Mouse (Mus musculus): ENCODE results near the gene Apob.

Apob gene

GRCm38 (mm10) chr12:8038081-8038730 is 60.8 kb downstream of the Apob start:
- in situ Hi-C loops (cut with MboI, MseI): no loop called here

- in situ Hi-C loops (cut with MboI, MseI): no loop called here
Measured at GRCm38 (mm10) chr12:8042626-8043394, 65.4 kb downstream of the Apob start.

DNA sequence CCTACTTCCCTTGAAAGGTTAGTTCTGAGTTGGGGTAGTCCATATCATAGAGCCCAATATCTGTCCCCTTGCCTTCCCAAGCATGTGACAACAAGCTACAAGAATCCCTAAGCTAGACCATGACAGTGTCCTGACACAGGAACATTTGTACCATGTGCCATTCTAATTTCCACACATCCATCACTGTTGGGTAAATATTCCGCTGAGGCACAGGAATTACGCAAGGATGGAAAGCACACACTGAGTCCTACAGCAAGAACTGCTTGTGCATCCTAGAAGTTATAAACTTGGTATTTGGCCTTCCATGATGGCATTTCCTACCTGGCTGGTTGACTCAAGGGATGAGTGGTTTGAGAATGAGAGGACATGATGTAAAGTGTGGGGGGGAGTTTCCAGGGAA is 69.6 kb downstream of the Apob start:
- in situ Hi-C loops (cut with MboI, MseI): no loop called here

DNA sequence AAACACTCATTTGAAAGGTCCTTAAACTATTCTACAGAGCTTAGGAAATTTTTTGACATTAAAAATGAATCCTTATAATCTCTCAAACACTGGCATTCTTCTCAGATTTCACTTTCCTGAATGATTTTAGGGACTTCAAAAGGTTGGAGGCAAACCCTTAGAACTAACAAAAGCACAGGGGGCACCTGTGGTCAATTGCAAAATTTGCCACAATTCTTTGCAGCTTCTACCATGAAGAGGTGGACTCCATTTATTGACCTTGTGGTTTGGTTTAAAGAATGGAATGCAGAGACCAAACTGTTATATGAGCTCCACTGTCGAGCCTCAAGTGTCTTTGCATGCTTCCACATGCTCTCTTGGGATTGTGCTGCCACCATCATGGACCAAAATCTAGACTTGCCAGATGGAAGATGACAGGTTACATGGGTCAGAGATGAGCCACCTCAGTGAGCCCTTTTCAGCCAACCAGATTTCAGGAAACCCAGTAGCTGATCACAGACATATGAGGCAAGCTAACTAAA is 70.4 kb downstream of the Apob start:
- in situ Hi-C loops (cut with MboI, MseI): no loop called here

GRCm38 (mm10) chr12:8056001-8056640 is 78.7 kb downstream of the Apob start:
- in situ Hi-C loops (cut with MboI, MseI): loop anchor here (5.0 to 25.0 kb wide), 2 partner anchors 246 to 481 kb away; partner anchors contain the start of gene Gdf7

DNA sequence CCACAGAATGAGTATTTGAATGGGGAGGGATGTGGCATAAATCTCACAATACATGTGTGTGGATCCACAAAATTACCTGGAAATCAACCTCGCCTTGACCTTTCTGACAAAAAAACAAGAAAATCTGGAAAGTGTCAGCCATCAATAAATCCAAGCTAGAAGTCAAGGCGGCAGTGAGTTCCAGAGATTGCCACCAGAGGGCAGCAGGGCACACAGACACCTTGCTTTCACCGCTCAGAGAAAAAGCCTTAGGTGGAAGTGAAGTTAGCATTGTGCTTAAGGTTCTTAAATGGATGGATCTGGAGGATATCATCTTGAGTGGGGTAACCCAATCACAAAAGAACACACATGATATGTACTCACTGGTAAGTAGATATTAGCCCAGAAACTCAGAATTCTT is 82.1 kb downstream of the Apob start:
- in situ Hi-C loops (cut with MboI, MseI): loop anchor here (5.0 to 25.0 kb wide), 2 partner anchors 243 to 478 kb away; partner anchors contain the start of gene Gdf7

DNA sequence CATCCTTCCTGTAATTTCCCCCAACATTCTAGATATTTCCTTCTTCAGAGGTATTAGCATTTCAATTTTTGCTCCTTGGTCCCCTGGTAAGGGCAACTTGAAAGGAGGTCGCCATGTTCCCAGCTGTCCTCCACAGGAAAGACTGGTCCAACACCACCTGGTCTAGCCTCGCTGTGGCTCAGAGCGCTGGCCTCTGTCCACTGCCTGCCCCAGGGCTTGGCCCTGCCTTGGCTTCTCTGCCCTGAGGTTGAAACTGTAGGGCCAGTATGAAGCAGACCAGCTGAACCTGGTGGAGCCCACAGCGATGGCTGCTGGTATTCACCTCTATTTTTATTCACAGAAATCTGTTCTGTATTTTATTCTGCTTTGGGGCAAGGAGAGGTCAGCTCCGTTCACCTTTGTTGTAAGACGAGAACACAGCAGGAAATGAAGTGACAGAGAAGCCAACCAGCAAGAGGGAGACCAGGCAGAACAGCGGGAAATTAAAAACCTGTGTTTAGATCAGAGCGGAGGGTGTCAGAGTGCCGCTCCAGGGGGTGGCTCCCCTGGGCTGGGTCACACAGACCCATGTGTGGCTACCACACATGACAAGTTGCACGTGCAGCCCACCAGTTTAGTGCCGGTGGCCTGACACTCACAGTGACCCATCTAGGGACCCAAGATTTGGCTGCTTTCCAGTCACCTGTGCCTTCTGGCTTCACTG is 86.1 kb downstream of the Apob start:
- in situ Hi-C loops (cut with MboI, MseI): loop anchor here (25.0 kb wide), 1 partner anchor 474 kb away; no protein-coding TSS in a partner anchor
